Mouse (Mus musculus) limb, embryonic 12.5 days (tissue): ENCODE results near the gene Cd163l1. TPM values are rescaled to one million over a fixed set of nuclear protein-coding genes. Genes with fewer than 3 reads are reported as not detected.

Experiments used
- ATAC-seq: fragments of 200-750 bp; cut with Nextera tagmentation; 2 replicates; pipeline ENCODE4 v1.8.0; 2017; ENCODE audit warnings: low read depth, moderate TSS enrichment; ENCODE audit not compliant: insufficient number of reproducible peaks, insufficient read depth, low FRiP score, low TSS enrichment
- H3K27ac ChIP-seq: fragments of 300-500 bp; sonication (generic); 2 replicates; pipeline ENCODE4 v1.5.1; 2016; ENCODE audit warnings: mild to moderate bottlenecking, moderate library complexity
- H3K27me3 ChIP-seq: fragments of 300-500 bp; sonication (generic); 2 replicates; pipeline ENCODE4 v1.6.1; 2016; ENCODE audit warnings: mild to moderate bottlenecking, moderate library complexity
- H3K36me3 ChIP-seq: fragments of 300-500 bp; sonication (generic); 2 replicates; pipeline ENCODE4 v1.6.1; 2016; ENCODE audit warnings: mild to moderate bottlenecking, moderate library complexity
- H3K4me1 ChIP-seq: fragments of 300-500 bp; sonication (generic); replicated peaks from 2 replicates; pipeline ENCODE4 v1.6.1; 2016
- H3K4me2 ChIP-seq: fragments of 300-500 bp; sonication (generic); 2 replicates; pipeline ENCODE4 v1.6.1; 2016; ENCODE audit warnings: mild to moderate bottlenecking, moderate library complexity
- H3K4me3 ChIP-seq: fragments of 300-500 bp; sonication (generic); replicated peaks from 2 replicates; pipeline ENCODE4 v1.5.1; 2016; ENCODE audit warnings: mild to moderate bottlenecking
- H3K9ac ChIP-seq: fragments of 300-500 bp; sonication (generic); replicated peaks from 2 replicates; pipeline ENCODE4 v1.6.1; 2016; ENCODE audit warnings: mild to moderate bottlenecking, moderate library complexity
- H3K9me3 ChIP-seq: fragments of 300-500 bp; sonication (generic); 2 replicates; pipeline ENCODE4 v1.6.1; 2016; ENCODE audit warnings: mild to moderate bottlenecking, moderate library complexity
- WGBS: fragments of 180-500 bp; shearing (Covaris S2); methylation state at CpG from one replicate; pipeline ENCODE4 v1.1.7; 2016; 5-methylcytosine and 5-hydroxymethylcytosine counted together
- polyA plus RNA-seq: library from polyadenylated mRNA; unstranded; fragments of >200 nt; fragmentation: Nextera tagmentation; extraction: Ambion mirVana; gene quantifications from 2 replicates; pipeline ENCODE4 v1.2.1, GENCODE M21; 2016

Cd163l1 gene
- polyA plus RNA-seq, result not detected in 2 replicates

GRCm38 (mm10) chr7:140217967-140218366 lies at the start of gene Cd163l1:
Gene Cd163l1 (plus strand): TSS chr7:140218267.
- 88% methylated on average over 2 of the region's 2 CpGs for WGBS
- H3K36me3 ChIP-seq, result no peaks in the 10 kb centered on the region
- H3K4me3 ChIP-seq, result no peak within 1 kb of the TSS
- 0 out of 2 replicates have a peak, but pooled peaks cover 3% of the 10 kb centered on the region for H3K27me3 ChIP-seq
- no peak within 1 kb of the TSS for H3K27ac ChIP-seq
- no peak for ATAC-seq
- no peaks in the 10 kb centered on the region for H3K4me1 ChIP-seq
- H3K9ac ChIP-seq, result no peak within 1 kb of the TSS
- no peaks in the 10 kb centered on the region for H3K9me3 ChIP-seq
- H3K4me2 ChIP-seq, result no peak within 1 kb of the TSS

- Histone ChIP-seq H3K27ac (no peak overlapping the region), H3K4me1 (no peaks in the 10 kb centered on the region), H3K9ac (no peak overlapping the region), H3K4me2 (no peak overlapping the region), H3K27me3 (no peaks in the 10 kb centered on the region), H3K9me3 (no peaks in the 10 kb centered on the region), H3K36me3 (no peaks in the 10 kb centered on the region), H3K4me3 (no peak overlapping the region)
- 83% methylated on average over 4 of the region's 4 CpGs for WGBS
- ATAC-seq, result no peak
Measured at GRCm38 (mm10) chr7:140169386-140169785, 48.7 kb upstream of the Cd163l1 start.

- WGBS, result 90% methylated on average over 3 of the region's 3 CpGs
- H3K36me3 ChIP-seq, result no peaks in the 10 kb centered on the region
- H3K4me3 ChIP-seq, result no peak overlapping the region
- H3K27ac ChIP-seq, result no peak overlapping the region
- ATAC-seq, result no peak
- H3K4me2 ChIP-seq, result no peak overlapping the region
- H3K9ac ChIP-seq, result no peak overlapping the region
- H3K9me3 ChIP-seq, result no peaks in the 10 kb centered on the region
- H3K27me3 ChIP-seq, result no peaks in the 10 kb centered on the region
- no peaks in the 10 kb centered on the region for H3K4me1 ChIP-seq
Measured at GRCm38 (mm10) chr7:140170863-140171262, 47.2 kb upstream of the Cd163l1 start.

- Histone ChIP-seq H3K9ac (no peak within 1 kb of the TSS), H3K27ac (no peak within 1 kb of the TSS), H3K4me2 (no peak within 1 kb of the TSS), H3K36me3 (no peaks in the 10 kb centered on the region), H3K4me3 (no peak within 1 kb of the TSS), H3K27me3 (no peaks in the 10 kb centered on the region), H3K9me3 (no peaks in the 10 kb centered on the region), H3K4me1 (no peaks in the 10 kb centered on the region)
- WGBS, result 21% methylated on average over 1 of the region's 1 CpGs
- ATAC-seq, result no peak
Measured at GRCm38 (mm10) chr7:140172936-140173335, 45.1 kb upstream of the Cd163l1 start, which contains the start of gene Olfr523. Gene Olfr523 (plus strand): TSS chr7:140173217.

GRCm38 (mm10) chr7:140179176-140179575 lies 38.9 kb upstream of the Cd163l1 start:
- Histone ChIP-seq H3K4me3 (no peak overlapping the region), H3K4me2 (no peak overlapping the region), H3K9ac (no peak overlapping the region), H3K36me3 (no peaks in the 10 kb centered on the region), H3K27ac (no peak overlapping the region), H3K27me3 (no peaks in the 10 kb centered on the region), H3K9me3 (no peaks in the 10 kb centered on the region), H3K4me1 (no peaks in the 10 kb centered on the region)
- WGBS, result 94% methylated on average over 2 of the region's 2 CpGs
- ATAC-seq, result no peak

GRCm38 (mm10) chr7:140180692-140181091 lies 37.4 kb upstream of the Cd163l1 start:
- Histone ChIP-seq H3K9ac (no peak overlapping the region), H3K4me3 (no peak overlapping the region), H3K4me2 (no peak overlapping the region), H3K27ac (no peak overlapping the region), H3K4me1 (no peaks in the 10 kb centered on the region), H3K36me3 (no peaks in the 10 kb centered on the region), H3K27me3 (no peaks in the 10 kb centered on the region), H3K9me3 (no peaks in the 10 kb centered on the region)
- 77% methylated on average over 2 of the region's 2 CpGs for WGBS
- ATAC-seq, result no peak

- Histone ChIP-seq H3K36me3 (no peaks in the 10 kb centered on the region), H3K27me3 (no peaks in the 10 kb centered on the region), H3K9ac (no peak overlapping the region), H3K4me2 (no peak overlapping the region), H3K4me1 (no peaks in the 10 kb centered on the region), H3K9me3 (no peaks in the 10 kb centered on the region), H3K4me3 (no peak overlapping the region), H3K27ac (no peak overlapping the region)
- 88% methylated on average over 4 of the region's 4 CpGs for WGBS
- ATAC-seq, result no peak
Measured at GRCm38 (mm10) chr7:140184206-140184605, 33.9 kb upstream of the Cd163l1 start.

- Histone ChIP-seq H3K9me3 (0 out of 2 replicates have a peak, but pooled peaks cover 2% of the 10 kb centered on the region), H3K9ac (no peak overlapping the region), H3K36me3 (no peaks in the 10 kb centered on the region), H3K27me3 (no peaks in the 10 kb centered on the region), H3K4me2 (no peak overlapping the region), H3K27ac (no peak overlapping the region), H3K4me3 (no peak overlapping the region), H3K4me1 (no peaks in the 10 kb centered on the region)
- no peak for ATAC-seq
- WGBS, result 61% methylated on average over 18 of the region's 18 CpGs
Measured at GRCm38 (mm10) chr7:140186646-140187620, 31.1 kb upstream of the Cd163l1 start.

GRCm38 (mm10) chr7:140187721-140188390 lies 30.2 kb upstream of the Cd163l1 start:
- H3K9ac ChIP-seq, result no peak overlapping the region
- ATAC-seq, result no peak
- H3K4me3 ChIP-seq, result no peak overlapping the region
- no peaks in the 10 kb centered on the region for H3K27me3 ChIP-seq
- no peak overlapping the region for H3K27ac ChIP-seq
- H3K36me3 ChIP-seq, result no peaks in the 10 kb centered on the region
- H3K4me2 ChIP-seq, result no peak overlapping the region
- 83% methylated on average over 7 of the region's 7 CpGs for WGBS
- H3K9me3 ChIP-seq, result 0 out of 2 replicates have a peak, but pooled peaks cover 5% of the 10 kb centered on the region
- H3K4me1 ChIP-seq, result no peaks in the 10 kb centered on the region

GRCm38 (mm10) chr7:140188391-140189328 lies 29.4 kb upstream of the Cd163l1 start:
- Histone ChIP-seq H3K9ac (no peak overlapping the region), H3K4me1 (no peaks in the 10 kb centered on the region), H3K27me3 (no peaks in the 10 kb centered on the region), H3K36me3 (no peaks in the 10 kb centered on the region), H3K4me2 (no peak overlapping the region), H3K27ac (no peak overlapping the region), H3K4me3 (no peak overlapping the region), H3K9me3 (0 out of 2 replicates have a peak, but pooled peaks cover 5% of the 10 kb centered on the region)
- WGBS, result 62% methylated on average over 4 of the region's 4 CpGs
- no peak for ATAC-seq
